Mouse (Mus musculus) kidney, adult 2 months (tissue): Measurements from ENCODE around the gene Celf1. TPM values are rescaled to one million over a fixed set of nuclear protein-coding genes. Genes with fewer than 3 reads are reported as not detected.

Experiments used
- DNase-seq: peaks from one replicate; pipeline ENCODE4 v3.0.0; 2021
- H3K27ac ChIP-seq: fragments of 200-500 bp; 2 replicates; pipeline ENCODE4 v1.5.1; 2012; ENCODE audit warnings: low read depth, low read length, control low read depth, inconsistent platforms; ENCODE audit not compliant: insufficient read depth
- H3K27me3 ChIP-seq: fragments of 200-500 bp; replicated peaks from 2 replicates; pipeline ENCODE4 v1.6.1; 2012; ENCODE audit warnings: mild to moderate bottlenecking, moderate library complexity, low read length, inconsistent platforms; ENCODE audit not compliant: control insufficient read depth, insufficient read depth
- H3K36me3 ChIP-seq: fragments of 200-500 bp; 2 replicates; pipeline ENCODE4 v1.6.1; 2012; ENCODE audit warnings: mild to moderate bottlenecking, moderate library complexity, low read length, inconsistent platforms; ENCODE audit not compliant: control insufficient read depth, insufficient read depth
- H3K4me1 ChIP-seq: fragments of 200-500 bp; 2 replicates; pipeline ENCODE4 v1.6.1; 2011; ENCODE audit warnings: low read length; ENCODE audit not compliant: control insufficient read depth, insufficient read depth
- H3K4me3 ChIP-seq: fragments of 200-500 bp; 2 replicates; pipeline ENCODE4 v1.5.1; 2011; ENCODE audit warnings: mild to moderate bottlenecking, low read depth, low read length, control low read depth; ENCODE audit not compliant: insufficient read depth
- CTCF ChIP-seq: fragments of 200-500 bp; conservative IDR thresholded peaks from 2 replicates; pipeline ENCODE4 v1.5.1; 2011; ENCODE audit warnings: low read depth, mild to moderate bottlenecking, control low read depth, low read length, moderate library complexity, mixed read lengths; ENCODE audit not compliant: insufficient read depth, insufficient read length
- POLR2A ChIP-seq: fragments of 200-500 bp; IDR thresholded peaks from one replicate; pipeline ENCODE4 v1.6.1; 2011; ENCODE audit warnings: low read depth, low read length, control low read depth
- WGBS: fragments of 180-500 bp; shearing (Covaris S2); methylation state at CpG from one replicate; pipeline ENCODE4 v1.1.7; 2018; 5-methylcytosine and 5-hydroxymethylcytosine counted together
- polyA plus RNA-seq: library from polyadenylated mRNA; depleted of rRNA; stranded (reverse); fragments of >200 nt; gene quantifications from 2 replicates; pipeline ENCODE4 v1.2.3, GENCODE M21; 2012

The Celf1 gene
- polyA plus RNA-seq, 1 experiment = 40.5 TPM

DNA sequence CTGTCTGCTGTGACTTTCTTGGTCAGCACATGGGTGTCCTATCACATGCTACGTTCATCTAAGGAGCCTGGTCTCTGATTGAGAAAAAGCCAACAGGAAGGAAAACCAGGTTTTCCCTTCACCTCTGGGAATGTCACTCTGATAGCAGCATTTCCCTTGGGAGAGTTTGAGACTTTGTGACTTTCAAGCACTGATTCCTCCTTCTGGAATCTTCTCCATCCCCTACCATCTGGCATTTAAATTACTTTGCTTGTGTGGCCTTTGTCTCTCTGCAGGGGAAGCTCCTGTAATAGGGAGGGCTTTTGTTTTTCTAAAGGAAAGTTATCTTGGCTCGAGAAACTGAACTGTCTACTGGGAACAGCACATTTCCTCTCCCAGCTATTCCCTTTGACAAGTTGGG lies 82.9 kb downstream of the Celf1 start:
- Histone ChIP-seq H3K4me3 (no peak overlapping the region), H3K27me3 (no peaks in the 10 kb centered on the region), H3K27ac (peak overlapping the region; percentile 48; the same call in 1 of the 2 replicates), H3K36me3 (no peaks in the 10 kb centered on the region; the same call in 1 of the 2 replicates), H3K4me1 (peaks cover 4% of the 10 kb centered on the region; the same call in 1 of the 2 replicates)
- WGBS = 44% methylated on average over 2 of the region's 2 CpGs
- TF ChIP-seq POLR2A = no peak
- TF ChIP-seq CTCF = no peak
- no peak for DNase-seq

DNA sequence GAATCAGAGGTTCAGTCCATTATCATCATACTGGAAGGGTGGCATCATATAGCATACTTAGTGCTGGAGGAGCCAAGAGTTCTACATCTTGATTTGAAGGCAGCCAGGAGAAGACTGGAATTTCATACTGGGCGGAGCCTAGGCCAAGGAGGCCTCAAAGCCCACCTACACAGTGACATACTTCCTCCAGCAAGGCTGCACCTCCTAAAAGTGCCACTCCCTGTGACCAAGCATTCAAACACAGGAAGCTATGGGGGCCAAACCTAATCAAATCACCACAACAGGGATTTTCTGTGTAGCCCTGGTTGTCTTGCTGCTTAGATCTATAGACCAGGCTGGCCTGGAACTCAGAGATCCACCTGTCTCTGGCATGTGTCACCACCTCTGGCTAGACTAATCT lies 83.8 kb downstream of the Celf1 start:
- 100% methylated on average over 1 of the region's 1 CpGs for WGBS
- TF ChIP-seq CTCF = no peak
- no peak for TF ChIP-seq POLR2A
- no peak overlapping the region for H3K27ac ChIP-seq
- H3K36me3 ChIP-seq = no peaks in the 10 kb centered on the region; the same call in 1 of the 2 replicates
- H3K4me1 ChIP-seq = peaks cover 4% of the 10 kb centered on the region; the same call in 1 of the 2 replicates
- no peak overlapping the region for H3K4me3 ChIP-seq
- no peak for DNase-seq
- H3K27me3 ChIP-seq = no peaks in the 10 kb centered on the region

DNA sequence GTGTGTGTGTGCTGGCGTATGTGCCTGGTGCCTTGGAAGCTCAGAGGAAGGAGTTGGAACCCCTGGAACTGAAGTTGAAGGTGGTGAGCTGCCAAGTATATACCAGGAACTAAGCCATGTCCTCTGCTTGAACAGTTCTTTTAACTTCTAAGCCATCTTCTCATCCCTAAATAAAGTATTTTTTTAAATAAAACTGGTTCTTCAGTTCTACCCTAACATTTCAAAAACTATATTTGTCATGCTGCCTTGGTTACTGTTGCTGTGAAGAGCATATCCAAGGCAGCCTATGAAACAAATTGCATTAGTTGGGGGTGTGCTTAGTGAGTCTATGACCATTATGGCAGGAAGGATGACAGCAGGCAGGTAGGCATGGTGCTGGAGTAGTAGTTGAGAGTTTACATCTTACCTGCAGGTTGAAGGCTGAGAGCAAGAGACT lies 84.9 kb downstream of the Celf1 start:
- Histone ChIP-seq H3K27me3 (no peaks in the 10 kb centered on the region), H3K4me3 (no peak overlapping the region), H3K27ac (no peak overlapping the region), H3K4me1 (peaks cover 4% of the 10 kb centered on the region; the same call in 1 of the 2 replicates), H3K36me3 (no peaks in the 10 kb centered on the region)
- 90% methylated on average over 1 of the region's 1 CpGs for WGBS
- DNase-seq = no peak
- no peak for TF ChIP-seq POLR2A
- no peak for TF ChIP-seq CTCF

DNA sequence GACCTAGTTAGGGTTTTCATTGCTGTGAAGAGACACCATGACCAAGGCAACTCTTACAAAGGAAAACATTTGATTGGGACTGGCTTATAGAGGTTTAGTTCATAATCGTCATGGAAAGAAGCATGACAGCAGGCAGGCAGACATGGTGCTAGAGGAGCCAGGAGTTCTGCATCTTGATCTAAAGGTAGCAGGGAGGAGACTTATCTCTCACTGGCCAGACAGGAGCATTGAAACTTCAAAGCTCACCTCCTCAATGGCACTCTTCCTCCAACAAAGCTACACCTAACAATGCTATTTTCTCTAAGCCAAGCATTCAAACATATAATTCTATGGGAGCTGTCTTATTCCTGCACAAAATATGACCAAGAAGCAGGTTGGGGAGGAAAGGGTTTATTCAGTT lies 86.3 kb downstream of the Celf1 start:
- H3K36me3 ChIP-seq = no peaks in the 10 kb centered on the region
- no peak for DNase-seq
- 83% methylated on average over 1 of the region's 1 CpGs for WGBS
- no peak overlapping the region for H3K4me3 ChIP-seq
- H3K27me3 ChIP-seq = no peaks in the 10 kb centered on the region
- H3K4me1 ChIP-seq = peaks cover 4% of the 10 kb centered on the region; the same call in 1 of the 2 replicates
- TF ChIP-seq POLR2A (no peak), CTCF (no peak)
- no peak overlapping the region for H3K27ac ChIP-seq

GRCm38 (mm10) chr2:91027391-91028214 lies 87.4 kb downstream of the Celf1 start:
- peak; percentile 64 for DNase-seq
- Histone ChIP-seq H3K27me3 (no peaks in the 10 kb centered on the region), H3K36me3 (no peaks in the 10 kb centered on the region), H3K4me1 (peaks cover 4% of the 10 kb centered on the region; the same call in 1 of the 2 replicates), H3K27ac (no peak overlapping the region), H3K4me3 (no peak overlapping the region)
- TF ChIP-seq CTCF = no peak
- TF ChIP-seq POLR2A = no peak
- WGBS = 74% methylated on average over 9 of the region's 9 CpGs

- no peak for TF ChIP-seq CTCF
- no peak for TF ChIP-seq POLR2A
- no peaks in the 10 kb centered on the region for H3K36me3 ChIP-seq
- 89% methylated on average over 4 of the region's 4 CpGs for WGBS
- H3K4me1 ChIP-seq = no peaks in the 10 kb centered on the region; the same call in 1 of the 2 replicates
- DNase-seq = no peak
- no peak overlapping the region for H3K4me3 ChIP-seq
- H3K27ac ChIP-seq = no peak overlapping the region
- H3K27me3 ChIP-seq = no peaks in the 10 kb centered on the region
Measured at GRCm38 (mm10) chr2:91031216-91031615, 91.0 kb downstream of the Celf1 start.

GRCm38 (mm10) chr2:91033000-91033399 lies 92.8 kb downstream of the Celf1 start:
- H3K27me3 ChIP-seq = no peaks in the 10 kb centered on the region
- H3K4me3 ChIP-seq = no peak overlapping the region
- 25% methylated on average over 3 of the region's 3 CpGs for WGBS
- no peaks in the 10 kb centered on the region for H3K36me3 ChIP-seq
- no peaks in the 10 kb centered on the region; the same call in 1 of the 2 replicates for H3K4me1 ChIP-seq
- no peak overlapping the region for H3K27ac ChIP-seq
- peak; percentile 19; the same call in 1 of the 2 replicates for TF ChIP-seq CTCF
- TF ChIP-seq POLR2A = no peak
- no peak for DNase-seq
